Mouse (Mus musculus) embryo, embryonic 11 days (tissue): ENCODE results near the gene Rnf113a2.

Experiments used
- DNase-seq: peaks from one replicate; pipeline ENCODE4 v3.0.0-alpha.2; 2015

Rnf113a2 gene

DNA sequence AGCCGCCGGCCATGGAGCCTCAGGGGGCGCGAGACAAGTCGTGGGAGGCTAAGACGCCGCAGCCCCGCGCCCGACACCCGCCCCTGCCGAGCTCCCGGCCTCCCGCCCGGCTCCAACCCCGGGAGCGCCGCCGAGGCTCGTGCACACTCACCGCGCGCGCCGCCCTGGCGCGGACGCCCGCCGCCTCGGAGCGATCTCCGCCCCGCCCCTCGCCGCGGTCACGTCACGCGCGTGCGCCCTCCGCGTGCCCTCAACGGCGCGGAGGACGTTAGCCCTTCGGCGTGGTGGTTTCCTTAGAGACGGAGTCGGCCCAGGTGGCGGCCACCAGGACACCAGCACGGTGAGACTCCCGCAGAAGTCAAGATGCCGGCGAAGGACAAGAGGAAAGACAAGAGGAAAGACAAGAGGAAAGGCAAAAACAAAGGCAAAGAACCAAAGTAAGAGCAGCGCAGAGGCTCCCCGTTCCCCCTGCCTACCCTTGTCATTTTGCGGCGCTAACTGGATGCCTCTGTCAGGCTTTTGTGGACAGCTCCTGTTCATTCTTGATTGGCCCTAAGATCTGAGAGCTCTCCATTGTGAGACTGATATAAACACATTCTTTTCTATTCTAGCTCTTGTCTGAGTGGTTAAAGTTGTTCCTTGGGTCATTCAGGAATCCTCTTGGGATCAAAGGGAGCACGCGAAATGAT lies 8.0 kb upstream of the Rnf113a2 start, which contains the start of the genes Entpd5 and Bbof1:
Gene Entpd5, minus strand, starts transcription at position 211 of the 689 bp plus-strand sequence.
Gene Bbof1, plus strand, starts transcription at position 253 of the 689 bp plus-strand sequence.
- DNase-seq = peak; percentile 95

DNA sequence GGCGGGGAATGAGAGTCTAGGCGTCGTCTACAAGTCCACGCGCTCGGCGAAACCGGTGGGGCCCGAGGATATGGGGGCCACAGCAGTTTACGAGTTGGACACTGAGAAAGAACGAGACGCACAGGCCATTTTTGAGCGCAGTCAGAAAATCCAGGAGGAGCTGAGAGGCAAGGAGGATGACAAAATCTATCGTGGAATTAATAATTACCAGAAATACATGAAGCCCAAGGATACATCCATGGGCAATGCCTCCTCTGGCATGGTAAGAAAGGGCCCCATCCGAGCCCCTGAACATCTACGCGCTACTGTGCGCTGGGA lies 568 bp downstream of the Rnf113a2 start:
- no peak for DNase-seq

DNA sequence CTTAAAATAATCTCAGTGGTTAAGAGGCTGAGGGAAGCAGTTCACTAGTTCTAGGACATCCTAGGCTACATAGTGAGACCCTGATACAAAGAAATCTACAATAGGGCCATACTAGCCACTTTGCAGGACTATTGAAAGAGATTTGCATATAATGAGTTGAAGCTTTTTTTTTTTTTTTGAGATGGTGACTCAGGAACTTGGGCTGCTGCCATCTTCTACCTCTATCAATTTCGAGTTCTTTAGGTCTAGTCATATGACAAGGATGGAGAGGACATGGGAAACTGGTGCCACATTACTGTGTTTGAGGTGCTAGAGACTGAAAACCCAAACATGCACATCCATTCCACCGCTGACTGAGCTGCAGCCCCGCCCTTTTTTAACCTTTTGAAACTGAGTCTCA lies 7.0 kb downstream of the Rnf113a2 start:
- DNase-seq = no peak

DNA sequence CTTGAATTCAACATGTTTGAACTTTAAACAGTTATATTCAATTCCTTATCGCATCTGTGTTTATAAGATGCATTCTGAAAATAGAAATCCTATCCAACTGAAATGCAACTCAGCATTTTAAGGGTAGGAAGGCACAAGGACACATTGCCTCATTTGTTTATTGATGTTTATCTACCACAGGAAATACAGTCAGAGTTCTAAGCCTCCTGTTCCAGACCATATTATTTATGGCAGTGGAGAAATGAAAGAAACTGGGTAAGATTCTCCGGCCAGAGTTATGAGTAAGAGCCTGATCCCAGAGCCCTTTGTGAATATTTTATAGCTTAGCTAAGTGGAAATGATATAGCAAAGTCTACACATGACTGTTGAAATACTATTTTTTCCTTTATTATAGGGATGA lies 12.8 kb downstream of the Rnf113a2 start:
- no peak for DNase-seq

DNA sequence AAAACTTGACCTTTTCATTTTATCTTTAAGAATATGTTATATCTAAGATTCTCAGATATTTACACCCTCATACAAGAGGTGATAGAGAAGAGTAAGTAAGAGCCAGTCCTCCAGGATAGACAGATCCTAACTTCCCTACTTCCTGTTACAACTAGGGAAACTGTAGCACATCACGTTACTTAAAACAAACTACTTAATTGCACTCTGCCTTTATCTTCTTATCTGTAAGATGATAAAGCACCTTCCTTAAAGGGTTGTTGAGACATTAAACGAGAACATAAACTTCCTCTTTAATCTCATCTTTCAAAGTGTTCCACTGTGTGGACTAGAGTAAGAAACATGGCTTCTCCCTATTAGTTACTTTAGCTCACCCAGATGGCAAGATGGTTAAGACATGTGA lies 21.7 kb downstream of the Rnf113a2 start:
- no peak for DNase-seq

DNA sequence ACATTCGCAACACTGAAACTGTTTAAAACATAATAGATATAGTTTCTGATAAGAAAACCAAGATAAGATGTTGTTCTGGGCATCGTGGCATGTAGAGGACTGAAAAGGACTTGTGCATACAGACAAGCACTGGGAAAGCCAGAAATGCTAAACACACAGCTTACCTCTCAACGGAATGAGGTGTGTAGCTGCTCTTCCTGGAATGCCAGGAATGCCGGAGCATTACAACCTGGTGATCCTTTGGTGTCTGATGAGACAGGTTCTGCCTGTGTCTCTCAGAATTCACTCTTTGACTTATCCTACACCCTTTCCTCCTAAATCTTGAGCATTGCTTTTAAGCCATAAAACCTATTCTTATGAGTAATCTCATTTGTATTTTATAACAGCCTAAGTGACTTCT lies 25.5 kb downstream of the Rnf113a2 start:
- DNase-seq = no peak

DNA sequence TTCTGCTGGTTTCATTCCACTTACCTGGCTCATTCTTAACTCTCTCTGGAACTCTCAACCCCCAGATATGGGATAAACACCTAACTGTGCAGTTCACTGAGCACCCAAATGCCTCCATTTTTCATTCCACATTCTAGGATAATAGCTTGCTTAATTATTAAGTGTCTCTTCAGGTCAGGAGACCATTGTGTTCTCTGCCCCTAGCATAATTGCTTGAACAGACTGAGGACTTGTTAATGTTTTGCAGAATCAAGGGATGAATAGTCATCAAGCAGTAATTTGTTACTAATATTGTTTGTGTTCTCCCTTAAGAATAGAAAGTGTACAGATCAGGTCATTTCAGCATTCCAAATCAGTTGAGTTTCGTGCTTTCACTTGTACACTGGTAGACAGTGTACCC lies 30.4 kb downstream of the Rnf113a2 start:
- no peak for DNase-seq

DNA sequence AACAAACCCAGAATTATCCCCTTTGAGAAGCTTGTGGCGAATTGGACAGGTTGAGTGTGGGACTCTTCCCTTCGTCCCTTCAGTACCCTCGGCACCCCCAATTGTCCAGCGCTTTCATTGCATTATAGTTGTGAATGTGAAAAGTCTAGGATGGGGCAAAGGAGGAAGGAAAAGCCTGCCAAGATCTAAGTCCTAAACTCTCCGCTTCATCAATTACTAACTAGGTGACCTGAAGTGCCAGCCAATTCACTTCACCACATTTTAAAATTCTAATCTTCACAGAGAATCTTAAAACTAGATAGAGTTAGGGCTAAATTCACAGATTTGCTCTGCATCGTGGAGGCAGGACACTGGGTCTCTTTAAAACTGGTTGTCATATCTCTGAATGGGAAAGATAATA lies 31.2 kb downstream of the Rnf113a2 start:
- no peak for DNase-seq

DNA sequence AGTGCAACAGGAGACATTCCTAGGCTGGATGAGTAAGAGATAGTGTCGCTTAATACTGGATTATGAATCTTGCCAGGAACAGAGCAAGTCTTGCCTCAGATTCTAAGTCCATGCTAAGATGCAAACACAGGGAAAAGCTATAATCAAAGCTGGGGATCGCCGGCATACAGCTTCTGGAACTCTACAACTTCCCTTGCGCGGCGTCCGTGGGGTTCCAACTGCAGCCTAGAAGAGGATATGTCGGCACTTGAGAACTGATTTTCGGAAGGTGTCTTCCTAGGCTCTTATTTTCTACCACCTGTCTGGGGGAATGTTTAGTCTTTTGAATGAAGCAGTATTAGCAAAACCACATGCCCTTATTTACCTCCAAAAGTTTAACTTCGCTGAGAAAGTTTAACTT lies 32.9 kb downstream of the Rnf113a2 start:
- DNase-seq = no peak

DNA sequence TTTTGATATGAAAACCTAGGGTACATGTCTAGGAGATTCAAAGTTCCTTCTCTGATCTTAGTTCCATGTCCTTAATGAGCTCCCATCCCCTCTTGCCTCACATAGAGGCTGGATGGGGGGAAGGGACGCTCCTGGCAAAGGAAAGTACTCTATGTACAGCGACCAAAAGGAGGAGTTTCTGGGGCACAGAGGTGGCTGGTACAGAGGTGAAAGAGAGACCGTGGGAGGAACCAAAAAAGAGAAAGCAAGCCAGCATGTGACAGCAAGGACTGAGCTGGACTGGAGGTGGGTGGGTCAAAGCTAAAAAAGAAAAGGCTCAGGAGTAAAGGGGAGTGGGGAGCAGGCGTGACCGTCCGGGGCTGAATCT lies 33.3 kb downstream of the Rnf113a2 start:
- DNase-seq = no peak

DNA sequence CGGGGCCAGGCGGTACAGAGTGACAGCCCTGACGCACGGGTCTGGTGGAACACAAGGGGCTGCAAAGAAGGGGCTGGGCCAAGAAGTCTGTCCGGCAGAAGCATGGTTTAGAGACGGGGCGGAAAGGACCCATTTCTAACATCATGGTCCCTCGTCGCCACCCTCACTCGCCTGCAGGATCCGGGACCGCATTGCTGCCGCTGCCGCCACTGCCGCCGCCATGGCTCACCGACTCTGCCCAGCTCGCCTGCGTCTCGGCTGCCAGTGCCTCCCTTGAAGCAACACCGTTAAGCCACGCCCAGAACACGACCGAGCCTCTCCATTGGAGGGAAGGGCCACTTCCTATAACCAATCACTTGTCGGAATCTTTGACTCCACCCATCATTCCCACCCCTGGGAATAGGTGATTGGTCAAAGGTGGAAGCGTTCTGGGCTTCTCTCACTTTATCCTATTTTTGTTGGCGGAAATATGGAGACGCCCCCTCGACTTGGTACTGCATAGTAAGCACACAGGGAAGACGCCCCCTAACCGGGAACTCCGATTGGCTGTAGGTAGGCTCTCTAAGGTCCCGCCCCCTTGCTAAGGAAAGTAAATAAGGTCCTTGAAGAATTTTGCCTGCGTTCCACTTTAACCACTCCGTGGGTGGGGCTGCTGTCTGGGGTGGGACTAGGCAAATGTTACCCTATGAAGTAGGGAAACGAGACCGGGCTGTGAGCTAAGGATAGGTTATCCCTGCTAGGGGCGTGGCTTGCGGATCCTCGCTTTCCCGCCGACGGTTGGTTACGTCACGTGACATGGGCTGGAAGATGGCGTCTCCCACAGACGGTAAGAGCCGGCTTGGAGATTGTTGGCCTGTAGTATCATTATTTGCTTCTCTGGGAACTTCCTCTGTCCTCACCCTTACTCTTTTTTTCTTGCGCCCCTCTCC lies 34.0 kb downstream of the Rnf113a2 start, which contains the start of the genes Aldh6a1 and Lin52:
Gene Aldh6a1, minus strand, starts transcription at position 287 of the 929 bp plus-strand sequence.
Gene Lin52, plus strand, starts transcription at position 705 of the 929 bp plus-strand sequence.
- peak; percentile 99 for DNase-seq

DNA sequence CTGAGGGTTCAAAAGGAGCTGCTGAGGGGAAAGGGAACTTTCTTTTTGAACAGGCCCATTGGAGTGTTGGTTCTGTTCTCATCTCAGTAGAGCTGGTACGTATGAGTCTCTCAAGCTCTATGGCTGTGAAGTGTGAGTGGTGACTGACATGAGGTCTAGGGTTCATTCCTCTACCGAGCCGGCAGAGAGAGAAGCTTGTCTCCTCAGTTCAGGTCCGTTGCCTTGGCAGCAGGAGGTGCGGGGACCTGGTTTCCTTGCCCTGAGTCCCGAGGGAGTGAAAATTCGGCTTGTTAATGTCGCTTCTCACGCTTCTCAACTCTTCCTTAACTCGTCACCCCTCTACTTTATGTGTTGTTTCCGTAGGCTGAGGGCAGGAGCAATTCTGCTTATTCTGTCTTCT lies 34.8 kb downstream of the Rnf113a2 start:
- peak; percentile 15 for DNase-seq

DNA sequence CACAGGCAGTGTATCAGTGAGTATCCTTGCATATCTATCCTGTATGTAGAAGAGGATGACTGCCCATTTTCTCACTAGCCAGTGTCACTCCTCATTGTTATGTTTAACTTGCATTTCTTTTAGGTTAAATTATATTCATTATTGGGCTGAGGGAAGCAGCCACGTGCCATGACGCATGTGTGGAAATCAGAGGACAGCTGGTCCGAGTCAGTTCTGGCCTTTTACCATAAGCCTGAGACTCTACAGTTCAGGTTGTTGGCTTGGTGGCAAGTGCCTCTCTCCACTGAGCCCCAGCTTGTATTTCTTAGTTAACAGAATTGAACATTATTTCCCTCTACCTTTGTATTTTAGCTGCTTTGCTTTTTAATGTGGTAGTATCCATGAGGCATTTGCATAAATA lies 39.9 kb downstream of the Rnf113a2 start:
- no peak for DNase-seq

DNA sequence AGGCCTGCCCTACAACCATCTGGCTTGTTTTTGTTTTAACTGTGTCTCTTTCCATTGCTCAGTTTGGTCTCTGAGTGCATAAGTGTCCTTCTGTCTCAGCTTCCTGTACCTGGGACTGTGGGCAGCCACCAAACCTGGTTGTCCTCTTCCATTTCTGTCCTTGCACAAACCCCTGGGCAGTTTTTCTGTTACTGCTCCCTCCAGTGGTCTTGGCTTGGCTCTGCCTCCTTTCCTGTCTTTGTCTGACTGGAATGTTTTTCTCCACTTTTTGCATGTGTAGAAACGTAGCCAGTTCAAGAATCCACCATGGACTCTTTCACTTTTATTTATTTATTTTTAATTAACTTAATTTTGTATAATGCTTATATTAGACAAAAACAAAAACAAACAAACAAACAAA lies 42.8 kb downstream of the Rnf113a2 start:
- no peak for DNase-seq

DNA sequence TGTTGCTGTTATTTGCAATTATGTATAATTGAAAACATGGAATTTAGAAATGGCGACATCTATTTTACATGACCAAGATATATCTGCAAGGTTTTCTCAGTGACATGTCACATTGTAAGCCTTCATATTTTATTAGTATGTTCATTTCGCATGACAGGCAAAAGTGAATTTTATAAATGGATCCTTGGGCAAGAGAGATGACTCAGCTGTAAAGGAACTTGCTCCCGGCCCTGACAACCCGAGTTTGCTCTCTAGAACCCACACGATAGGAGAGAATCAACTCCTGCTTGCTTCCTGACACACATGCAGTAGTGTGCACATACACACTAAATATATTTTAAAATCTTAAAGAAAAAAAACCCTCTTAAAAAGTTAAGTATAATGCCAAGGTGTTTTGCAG lies 44.4 kb downstream of the Rnf113a2 start:
- DNase-seq = no peak

DNA sequence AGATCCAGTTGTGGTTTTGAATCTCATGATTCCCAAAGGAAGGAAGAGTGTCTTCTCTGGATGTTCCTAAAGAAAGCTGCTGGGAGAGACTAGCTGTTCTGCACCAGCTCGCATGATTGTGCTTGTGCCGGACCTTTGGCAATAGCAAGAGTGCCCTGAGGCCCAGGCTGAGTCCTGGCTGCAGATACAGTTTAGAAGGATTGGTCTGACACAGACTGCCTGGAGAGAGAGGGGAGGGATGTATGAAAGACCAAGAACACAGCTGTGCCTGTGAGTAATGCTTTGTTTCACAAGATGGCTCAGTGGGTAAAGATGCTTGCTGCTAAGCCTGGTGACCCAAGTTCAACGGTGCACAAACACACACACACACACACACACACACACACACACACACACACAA lies 45.9 kb downstream of the Rnf113a2 start:
- DNase-seq = no peak
